Comparison of ENCODE assay signal across 19 mouse cellular contexts in genomic region chr5:118156976-118157375, GRCm38 (mm10). TPM values are rescaled to one million over a fixed set of nuclear protein-coding genes. Genes with fewer than 3 reads are reported as not detected.
DNase-seq lines count a peak whose midpoint lies in the region; ATAC-seq and TF ChIP-seq lines count a peak whose summit lies in the region.
"Had no signal": no experiment of that assay in that cellular context is flagged by ENCODE, and none has a peak within 500 bp of the region (broad histone marks: within the 10 kb centered on the region; RNA-seq: fewer than 3 reads in every experiment).

No protein-coding gene starts in this region.

- no peak for ATAC-seq in megakaryocyte, adult 5-6 weeks (ENCODE audit: poor library complexity, severe bottlenecking)
- ATAC-seq in liver, postnatal 0 days: peak; percentile 84
- ATAC-seq: hindbrain, embryonic 16.5 days; midbrain, embryonic 15.5 days had no signal

- peaks cover 23% of the 10 kb centered on the region for H3K27me3 ChIP-seq in heart, embryonic 10.5 days (ENCODE audit: insufficient read depth, poor library complexity, severe bottlenecking)
- peaks cover 30% of the 10 kb centered on the region for H3K27me3 ChIP-seq in megakaryocyte, embryonic 14.5 days (replicated peaks)
- peaks cover 10% of the 10 kb centered on the region for H3K27me3 ChIP-seq in liver, postnatal 0 days (ENCODE audit: insufficient read depth, low read length)

- peak; percentile 82 for DNase-seq in heart, embryonic 10.5 days (ENCODE audit: low spot score)
- DNase-seq in heart, adult 18-20 months: no peak
- DNase-seq in liver, postnatal 0 days: peak; percentile 77
- DNase-seq in thymus, postnatal 10 days (ENCODE audit: low spot score in 2 of 2): no peak
- DNase-seq in cerebellum, adult 9-10 months: no peak
- no peak for DNase-seq in adrenal gland, postnatal 4 days (ENCODE audit: low spot score in 2 of 2)
- DNase-seq: cerebellum, adult 11-12 months; kidney, adult 8-10 months; layer of hippocampus, postnatal 36 days; right cerebral cortex, adult 18-20 months had no signal

- no peak overlapping the region for H3K4me2 ChIP-seq in liver, postnatal 0 days (ENCODE audit: low read depth, low read length)
- H3K4me2 ChIP-seq: embryonic facial prominence, embryonic 15.5 days; midbrain, embryonic 15.5 days had no signal

- no peak overlapping the region for H3K9ac ChIP-seq in liver, postnatal 0 days (replicated peaks)
- H3K9ac ChIP-seq: embryonic facial prominence, embryonic 15.5 days; midbrain, embryonic 15.5 days had no signal

- H3K4me3 ChIP-seq in heart, embryonic 10.5 days: no peak overlapping the region
- peak overlapping the region; percentile 65 for H3K4me3 ChIP-seq in megakaryocyte, embryonic 14.5 days (replicated peaks)
- H3K4me3 ChIP-seq in liver, postnatal 0 days (ENCODE audit: low read depth, low read length): no peak overlapping the region
- H3K4me3 ChIP-seq: embryonic facial prominence, embryonic 15.5 days; midbrain, embryonic 15.5 days had no signal

- 23% methylated on average over 4 of the region's 4 CpGs for WGBS in heart, embryonic 10.5 days
- 26% methylated on average over 4 of the region's 4 CpGs for WGBS in liver, postnatal 0 days (ENCODE audit: insufficient replicate concordance)

- no peak for TF ChIP-seq CTCF in liver, postnatal 0 days (IDR thresholded peaks at IDR 0.05; ENCODE audit: low read depth)

- H3K36me3 ChIP-seq in heart, embryonic 10.5 days: peaks cover 15% of the 10 kb centered on the region
- H3K36me3 ChIP-seq in megakaryocyte, embryonic 14.5 days (replicated peaks; ENCODE audit: low read length): peaks cover 14% of the 10 kb centered on the region
- no peaks in the 10 kb centered on the region for H3K36me3 ChIP-seq in liver, postnatal 0 days (replicated peaks; ENCODE audit: insufficient read depth, low read length)

- 0 out of 2 replicates have a peak overlapping the region, but pooled peaks have one; percentile 24 for H3K27ac ChIP-seq in heart, embryonic 10.5 days
- H3K27ac ChIP-seq in liver, postnatal 0 days (ENCODE audit: low read depth): peak overlapping the region; percentile 66
- H3K27ac ChIP-seq: embryonic facial prominence, embryonic 15.5 days; macrophage; midbrain, embryonic 15.5 days had no signal

- peaks cover 30% of the 10 kb centered on the region for H3K4me1 ChIP-seq in heart, embryonic 10.5 days
- H3K4me1 ChIP-seq in megakaryocyte, embryonic 14.5 days: peaks cover 36% of the 10 kb centered on the region
- H3K4me1 ChIP-seq in liver, postnatal 0 days (ENCODE audit: insufficient read depth): peaks cover 7% of the 10 kb centered on the region

- TF ChIP-seq EP300 in liver, postnatal 0 days (IDR thresholded peaks at IDR 0.05; ENCODE audit: low read depth): no peak

- H3K9me3 ChIP-seq in heart, embryonic 10.5 days: no peaks in the 10 kb centered on the region
- H3K9me3 ChIP-seq in megakaryocyte, embryonic 14.5 days: no peaks in the 10 kb centered on the region
- H3K9me3 ChIP-seq in liver, postnatal 0 days (ENCODE audit: low read length): no peaks in the 10 kb centered on the region
- H3K9me3 ChIP-seq: embryonic facial prominence, embryonic 15.5 days; midbrain, embryonic 15.5 days had no signal

RNA-seq across cellular contexts. Expression of gene Fbxw8, which starts 1.7 kb away (rescaled TPM):
- polyA plus RNA-seq in heart, embryonic 10.5 days (2016; fragmentation: Nextera tagmentation; extraction: Ambion mirVana): 29.4 and 31.2 TPM in 2 replicates
- total RNA-seq in heart, adult 18-20 months (2021): 10 to 100 TPM; 38.2 to 41.2 TPM
- polyA plus RNA-seq in megakaryocyte, embryonic 14.5 days (2012; ENCODE audit: insufficient read depth, low replicate concordance): 22.8 and 42.5 TPM in 2 replicates
- total RNA-seq in megakaryocyte, adult 5-6 weeks (2015): 7.0 and 7.1 TPM in 2 replicates
- 11.3 and 11.7 TPM in 2 replicates for total RNA-seq in megakaryocyte, adult 5-6 weeks (2017)
- polyA plus RNA-seq in liver, postnatal 0 days (2015; fragmentation: Nextera tagmentation; extraction: Ambion mirVana): 6.3 and 7.1 TPM in 2 replicates
- 10 to 100 TPM; 53.7 to 62.5 TPM for total RNA-seq in adrenal gland, postnatal 4 days (2021)

RNA-seq across cellular contexts. Expression of gene Hrk, which starts 7.5 kb away (rescaled TPM):
- not detected in 2 replicates for polyA plus RNA-seq in heart, embryonic 10.5 days (2016; fragmentation: Nextera tagmentation; extraction: Ambion mirVana)
- under 1 TPM; 0.40 to 0.44 TPM for total RNA-seq in heart, adult 18-20 months (2021)
- not detected in 2 replicates for polyA plus RNA-seq in megakaryocyte, embryonic 14.5 days (2012; ENCODE audit: insufficient read depth, low replicate concordance)
- not detected in 2 replicates for total RNA-seq in megakaryocyte, adult 5-6 weeks (2015)
- not detected in 2 replicates for total RNA-seq in megakaryocyte, adult 5-6 weeks (2017)
- not detected in 2 replicates for polyA plus RNA-seq in liver, postnatal 0 days (2015; fragmentation: Nextera tagmentation; extraction: Ambion mirVana)
- total RNA-seq in adrenal gland, postnatal 4 days (2021): 1 to 10 TPM; 1.3 to 1.5 TPM
- total RNA-seq: gastrocnemius, postnatal 4 days had no signal
- polyA plus RNA-seq: limb, embryonic 11.5 days; macrophage; spleen, adult 2 months had no signal

Comparison
In these comparisons a context has a peak if more than half of its experiments do, and no peak if none do; other contexts are left out.
1. DNase-seq: peak in heart, embryonic 10.5 days (single experiment) and liver, postnatal 0 days (single experiment); none in heart, adult 18-20 months (0 of 2), thymus, postnatal 10 days (0 of 2), cerebellum, adult 9-10 months (single experiment) and adrenal gland, postnatal 4 days (0 of 2).